In the genomic region with DNA sequence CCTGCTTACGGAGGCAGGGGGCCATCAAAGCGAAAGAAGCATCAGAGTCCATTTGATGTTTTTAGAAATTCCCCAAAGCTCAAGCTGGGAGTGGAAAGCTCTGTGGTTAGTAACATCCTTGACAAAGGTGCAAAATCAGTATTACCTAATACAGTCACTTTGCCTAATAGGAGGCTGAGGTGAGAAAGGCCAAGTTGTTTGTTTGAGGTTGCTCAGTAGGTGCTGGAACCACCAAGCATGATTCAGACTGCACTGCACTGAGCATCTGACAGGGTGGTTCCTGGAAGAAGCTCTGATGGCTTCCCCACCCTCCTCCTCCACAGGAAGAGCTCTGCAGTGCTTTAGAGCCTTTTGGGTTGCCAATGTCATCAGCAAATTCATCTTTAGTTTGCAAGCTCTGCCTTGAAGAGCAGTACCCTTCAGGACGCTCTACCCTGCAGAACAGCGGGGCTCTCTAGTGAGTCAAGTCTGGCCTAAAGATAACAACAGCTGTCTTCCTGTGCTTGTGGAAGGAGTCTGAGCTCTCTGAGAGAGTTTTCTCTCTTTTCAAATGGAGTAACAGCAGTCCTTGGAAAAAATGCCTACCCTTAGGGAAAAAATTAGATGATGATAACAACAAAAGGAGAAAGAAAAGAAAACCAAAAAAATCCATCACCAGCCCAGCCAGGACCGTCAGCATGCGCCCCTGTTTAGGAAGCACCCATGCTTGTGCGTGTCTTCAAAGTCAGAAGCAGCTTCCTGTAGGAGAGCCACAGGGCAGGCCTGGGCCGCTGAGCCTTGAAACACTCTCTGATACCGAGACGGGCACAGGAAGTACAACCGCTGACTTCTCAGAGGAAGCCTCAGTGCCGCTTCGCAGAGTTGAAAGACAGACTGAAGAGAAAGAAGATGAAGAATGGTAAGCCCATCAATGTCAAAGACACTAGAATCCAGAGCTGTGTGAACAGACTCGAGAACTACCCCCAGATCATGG, we compare ENCODE assay signal across 10 mouse cellular contexts.
DNase-seq lines count a peak whose midpoint lies in the region; ATAC-seq lines count a peak whose summit lies in the region.
"Had no signal": no experiment of that assay in that cellular context is flagged by ENCODE, and none has a peak within 500 bp of the region (broad histone marks: within the 10 kb centered on the region; RNA-seq: fewer than 3 reads in every experiment).

No protein-coding gene starts in this region.

- no peak for ATAC-seq in heart, embryonic 12.5 days (ENCODE audit: insufficient number of reproducible peaks, low FRiP score)

- no peak for DNase-seq in heart, adult 9 months (ENCODE audit: low spot score in 2 of 2)
- DNase-seq in embryo, embryonic 10.5 days (ENCODE audit: low spot score) = peak; percentile 21
- peak; percentile 46 for DNase-seq in lung, postnatal 36 days
- DNase-seq in splenic B cell, adult 2 months (ENCODE audit: low read depth, low spot score) = peak; percentile 77
- DNase-seq in left cerebral cortex, adult 8-10 months (ENCODE audit: low spot score in 2 of 2) = no peak
- no peak for DNase-seq in layer of hippocampus, postnatal 14 days (ENCODE audit: low spot score in 2 of 2)
- DNase-seq in adrenal gland, adult 8-10 months = no peak
- DNase-seq: heart, postnatal 14 days had no signal

- H3K27ac ChIP-seq in heart, embryonic 12.5 days (ENCODE audit: poor library complexity, severe bottlenecking) = no peak overlapping the region

- H3K27me3 ChIP-seq in heart, embryonic 12.5 days (replicated peaks) = no peaks in the 10 kb centered on the region
- H3K27me3 ChIP-seq in splenic B cell, adult 2 months (ENCODE audit: control insufficient read depth, insufficient read depth, low read length, poor library complexity, severe bottlenecking) = no peaks in the 10 kb centered on the region

- H3K4me2 ChIP-seq in heart, embryonic 12.5 days = peak overlapping the region; percentile 9; the same call in 1 of the 2 replicates

- WGBS in heart, embryonic 12.5 days = 51% methylated on average over 14 of the region's 14 CpGs

- H3K9me3 ChIP-seq in heart, embryonic 12.5 days (replicated peaks) = no peaks in the 10 kb centered on the region

- H3K4me1 ChIP-seq in heart, embryonic 12.5 days (replicated peaks) = no peaks in the 10 kb centered on the region

- no peak overlapping the region for H3K4me3 ChIP-seq in heart, embryonic 12.5 days
- H3K4me3 ChIP-seq: myocyte had no signal

- H3K36me3 ChIP-seq in heart, embryonic 12.5 days = no peaks in the 10 kb centered on the region
- no peaks in the 10 kb centered on the region for H3K36me3 ChIP-seq in splenic B cell, adult 2 months (ENCODE audit: control insufficient read depth, insufficient read depth, low read length, poor library complexity, severe bottlenecking)

- H3K9ac ChIP-seq in heart, embryonic 12.5 days = no peak overlapping the region

Comparison
In these comparisons a context has a peak if more than half of its experiments do, and no peak if none do; other contexts are left out.
1. DNase-seq: peak in embryo, embryonic 10.5 days (single experiment), lung, postnatal 36 days (single experiment) and splenic B cell, adult 2 months (single experiment); none in heart, adult 9 months (0 of 2), left cerebral cortex, adult 8-10 months (0 of 2), layer of hippocampus, postnatal 14 days (0 of 2) and adrenal gland, adult 8-10 months (single experiment).